Mouse (Mus musculus) embryonic stem cell, embryonic (primary cell): Measurements from ENCODE around the gene Gm17662.

Experiments used
- CTCF ChIA-PET, 4 experiments: fragments of 300-600 bp in 2 of 4; fragments of 350-600 bp in 2 of 4; sonication (Branson Sonifier 250); formaldehyde crosslinking; loops; one replicate each; lab custom pipeline; 2022; ENCODE audit warnings: inconsistent platforms in 2 of 4; lab: Charles Lee
- POLR2A ChIA-PET, 4 experiments: fragments of 300-600 bp in 2 of 4; fragments of 350-600 bp in 2 of 4; sonication (Branson Sonifier 250); formaldehyde crosslinking; loops; one replicate each; lab custom pipeline; 2022; ENCODE audit warnings: antibody characterized with exemption in 4 of 4, inconsistent platforms in 1 of 4; lab: Charles Lee

The Gm17662 gene

DNA sequence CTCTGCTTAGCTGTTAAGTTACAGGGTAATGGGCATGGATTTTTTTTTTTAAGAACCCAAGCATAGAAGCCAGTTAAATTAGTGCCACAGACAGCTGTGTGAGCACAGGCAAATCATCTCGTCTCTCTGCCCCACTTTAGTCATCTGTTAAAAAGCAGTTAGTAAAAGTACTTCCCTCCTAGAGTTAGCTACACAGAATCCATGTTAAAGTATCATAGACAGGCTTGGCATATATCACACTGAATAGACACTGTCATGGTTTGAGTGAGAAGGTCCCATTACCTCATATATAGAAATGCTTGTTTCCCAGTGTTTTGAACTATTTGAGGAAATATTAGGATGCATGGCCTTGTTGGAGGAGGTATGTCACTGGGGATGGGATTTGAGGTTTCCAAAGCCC, at the start of gene Gm17662:
TSS of gene Gm17662 (plus strand) at position 301 of the 400 bp plus-strand sequence.
- POLR2A ChIA-PET, result no interaction called here
- CTCF ChIA-PET, result no interaction called here

DNA sequence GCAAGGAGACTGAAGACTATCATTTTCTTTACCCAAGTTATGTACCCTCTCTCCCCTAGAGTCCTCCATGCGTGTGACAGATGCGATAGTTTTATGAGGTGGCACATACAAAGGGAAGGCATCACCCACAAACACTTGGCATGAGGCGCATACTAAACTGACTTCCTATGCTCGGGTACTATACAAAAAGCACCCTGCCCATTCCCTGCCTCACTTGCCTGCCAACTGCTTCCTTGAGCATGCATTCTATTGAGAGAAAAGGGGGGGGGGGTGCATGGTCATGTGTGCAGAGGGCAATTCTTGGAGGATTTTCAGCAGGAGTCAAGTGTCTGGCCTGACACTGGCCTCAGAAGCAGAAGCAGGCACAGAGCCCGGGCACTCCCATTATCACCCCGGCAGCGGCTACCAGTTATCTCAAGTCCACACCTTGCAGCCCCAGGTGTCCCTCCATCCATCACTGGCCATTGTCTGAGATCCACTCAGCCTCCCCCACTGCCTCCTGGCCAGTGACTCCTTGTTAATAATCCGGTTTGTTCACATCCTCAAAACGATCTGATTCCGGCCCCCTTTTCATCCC, 46.3 kb upstream of the Gm17662 start:
- ChIA-PET POLR2A (interaction anchor here in 1 of 4 experiments (0.5 to 0.7 kb wide), 2 partner anchors 1044 to 1747 kb away, joined by 3 read pairs; no protein-coding TSS in a partner anchor), CTCF (interaction anchor here in 1 of 4 experiments (1.2 kb wide), 1 partner anchor 83 kb away, joined by 5 read pairs; no protein-coding TSS in a partner anchor)

DNA sequence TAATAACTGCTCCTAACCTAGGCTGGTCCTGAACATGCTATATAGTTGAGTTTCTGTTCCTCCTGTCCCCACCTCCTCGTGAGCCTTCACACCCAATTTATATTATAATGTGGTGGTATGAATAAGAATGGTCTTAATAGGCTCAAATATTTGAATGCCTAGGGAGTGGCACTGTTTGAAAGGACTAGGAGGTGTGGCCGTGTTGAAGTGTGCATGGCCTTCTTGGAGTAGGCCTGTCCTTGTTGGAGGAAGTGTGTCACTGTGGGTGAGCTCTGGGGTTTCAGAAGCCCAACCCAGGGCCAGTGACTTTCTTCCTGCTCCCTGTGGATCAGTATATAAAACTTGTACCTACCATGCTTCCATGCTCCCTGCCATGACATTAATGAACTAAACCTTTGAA, 43.5 kb upstream of the Gm17662 start:
- ChIA-PET CTCF (interaction anchor here in 1 of 4 experiments (0.8 kb wide), 1 partner anchor 80 kb away, joined by 3 read pairs; no protein-coding TSS in a partner anchor), POLR2A (no interaction called here)

DNA sequence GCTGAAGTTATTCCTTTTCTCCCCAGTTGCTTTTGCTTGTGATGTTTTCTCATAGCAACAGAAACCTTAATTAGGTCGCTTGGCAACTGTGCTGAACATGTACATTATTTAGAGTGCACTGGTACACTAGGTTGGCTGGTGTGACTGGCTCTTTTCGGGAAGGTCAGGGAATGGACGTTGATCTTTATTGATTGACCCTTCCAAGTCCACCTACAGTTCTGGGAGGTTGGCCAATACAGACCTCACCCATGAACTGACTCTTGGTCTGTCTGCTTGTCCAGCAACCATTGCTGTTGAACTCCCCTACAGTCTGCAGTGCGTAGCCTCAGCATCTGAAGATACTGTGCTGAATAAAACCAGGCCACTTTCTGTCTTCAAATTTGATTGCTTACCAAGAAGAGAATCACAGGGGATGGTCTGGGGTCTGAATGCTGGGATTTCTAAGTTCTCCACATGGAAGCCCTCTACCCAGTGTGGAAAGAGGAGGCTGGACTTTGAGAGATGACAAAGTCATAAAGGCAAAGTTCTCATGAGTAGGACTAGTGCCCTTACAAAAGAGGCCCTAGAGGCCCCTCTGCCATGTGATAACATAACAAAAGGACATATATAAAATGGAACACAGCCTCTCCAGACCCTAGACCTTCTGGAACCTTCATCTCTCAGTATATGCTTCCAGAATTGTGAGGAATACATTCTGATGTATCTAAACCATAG, 40.5 kb upstream of the Gm17662 start:
- ChIA-PET POLR2A (no interaction called here), CTCF (no interaction called here)

DNA sequence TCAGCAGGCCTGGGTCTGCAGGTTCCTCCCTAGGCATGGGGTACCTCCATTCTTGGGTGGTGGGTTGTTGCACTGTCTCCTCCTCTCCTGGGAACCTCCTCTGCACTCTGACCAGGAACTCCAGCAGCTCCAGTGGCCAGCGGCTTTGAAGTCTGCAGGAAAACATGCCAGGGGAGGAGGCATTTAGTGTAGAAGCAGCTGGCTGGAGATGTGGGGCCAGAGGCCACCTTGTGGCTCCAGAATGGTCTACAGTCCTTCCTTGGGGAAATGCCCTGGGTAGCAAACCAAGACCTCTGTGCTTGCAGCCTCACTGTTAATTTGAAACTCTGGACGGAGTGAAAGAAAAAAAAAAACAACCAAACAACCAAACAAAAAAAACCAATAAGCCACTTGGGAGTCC, 39.6 kb upstream of the Gm17662 start:
- ChIA-PET POLR2A (no interaction called here), CTCF (no interaction called here)

DNA sequence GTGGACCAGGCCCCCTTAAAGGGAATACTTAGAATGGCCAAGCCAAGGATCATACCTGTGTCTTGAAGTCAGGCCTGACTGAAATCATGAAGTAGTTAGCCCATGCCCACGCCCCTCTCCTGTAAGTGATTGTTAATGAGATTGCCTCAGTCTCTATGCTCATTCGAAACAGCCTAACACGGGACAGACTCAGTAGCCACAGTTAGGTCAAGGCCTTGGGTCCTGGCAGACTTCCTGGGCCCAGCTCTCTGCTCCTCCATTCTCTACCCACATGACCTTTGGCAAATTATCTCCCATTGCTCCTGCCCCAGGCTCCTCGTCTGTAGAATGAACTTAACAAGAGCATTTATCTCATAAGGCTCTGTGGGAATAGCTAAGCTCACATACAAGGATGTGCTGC, 38.1 kb upstream of the Gm17662 start:
- CTCF ChIA-PET, result no interaction called here

DNA sequence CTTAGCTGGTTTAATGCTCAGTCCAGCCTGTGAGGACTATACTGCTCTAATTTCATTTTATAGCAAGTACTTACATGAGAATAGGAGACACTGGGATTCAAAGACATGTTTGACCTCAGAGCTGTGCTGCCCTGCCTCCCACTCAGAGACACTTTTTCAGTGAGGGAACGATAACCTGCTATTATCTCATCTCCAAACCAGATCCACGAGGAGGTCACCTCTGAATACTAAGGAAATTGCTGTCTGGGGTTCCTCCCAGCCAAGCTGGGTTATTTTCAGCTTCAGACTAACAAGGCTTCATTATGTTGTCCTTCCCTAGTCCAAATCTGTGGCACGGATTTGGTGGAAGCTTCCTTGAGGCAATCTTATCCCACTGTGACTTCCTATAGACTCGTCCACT, 37.2 kb upstream of the Gm17662 start:
- CTCF ChIA-PET, result no interaction called here
- POLR2A ChIA-PET, result interaction anchor here in 1 of 4 experiments (1.0 kb wide), 1 partner anchor 18 kb away, joined by 3 read pairs; no protein-coding TSS in a partner anchor

More for the DNA sequence above, 38.1 kb upstream of the Gm17662 start:
- POLR2A ChIA-PET, result interaction anchor here in 3 of 4 experiments (0.5 to 0.7 kb wide), 3 partner anchors 356 to 601 kb away, joined by 3 read pairs; no protein-coding TSS in a partner anchor

DNA sequence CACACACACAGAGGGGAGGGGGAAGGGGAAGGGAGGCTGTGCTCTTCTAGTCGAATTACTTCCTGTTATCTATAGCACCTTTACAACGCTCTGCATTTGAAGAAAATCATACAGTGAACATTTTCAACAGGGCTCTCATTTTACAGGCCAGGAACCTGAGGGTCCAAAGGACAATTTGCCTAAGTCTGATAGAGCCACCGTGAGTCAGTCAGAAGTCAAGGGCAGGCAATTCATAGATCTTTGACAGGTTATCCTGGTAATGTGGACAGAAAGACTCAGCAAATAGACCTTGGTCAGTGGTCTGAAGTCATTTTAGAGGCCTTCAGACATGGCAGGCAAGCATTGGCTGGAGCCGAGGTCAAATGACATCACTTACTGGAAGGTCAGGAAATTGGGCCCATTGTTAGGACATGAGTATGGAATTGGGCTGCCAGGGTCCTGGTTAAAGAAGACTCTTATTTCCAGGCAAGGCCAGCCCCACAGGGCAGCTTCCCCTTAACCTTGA, 33.5 kb upstream of the Gm17662 start:
- ChIA-PET CTCF (no interaction called here), POLR2A (interaction anchor here in 2 of 4 experiments (0.5 to 0.8 kb wide), 3 partner anchors 40 to 1702 kb away, joined by 3 to 5 read pairs (median 3); no protein-coding TSS in a partner anchor)

DNA sequence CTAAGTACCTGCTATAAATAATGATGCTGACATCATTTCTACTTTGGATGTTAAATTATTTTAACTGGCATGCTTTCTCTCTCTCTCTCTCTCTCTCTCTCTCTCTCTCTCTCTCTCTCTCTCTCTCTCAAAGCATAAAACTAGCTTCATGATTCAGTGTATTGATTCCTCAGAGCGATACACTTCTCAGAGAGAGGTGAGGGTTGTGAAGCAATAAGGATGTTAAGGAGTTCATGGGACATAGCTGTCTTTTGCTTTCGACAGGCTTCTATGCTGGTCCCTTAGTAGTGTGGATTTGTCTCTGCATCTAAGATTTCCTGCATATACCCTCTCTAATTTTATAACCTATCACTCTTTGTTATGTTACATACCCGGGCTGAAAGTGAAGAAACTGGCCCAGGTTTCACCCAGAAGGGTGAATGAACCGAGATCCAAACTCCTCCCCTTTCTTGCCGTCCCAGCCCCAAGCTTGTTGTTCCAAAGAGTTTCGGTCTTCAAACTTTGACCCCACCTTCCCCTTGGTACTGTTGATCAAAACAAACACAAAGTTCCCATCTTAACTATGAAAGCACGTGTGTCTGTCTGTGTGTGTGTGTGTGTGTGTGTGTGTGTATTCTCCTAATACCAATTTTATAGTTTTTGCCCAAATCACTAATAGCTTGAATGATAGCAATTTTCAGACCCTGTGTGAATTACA, 32.6 kb upstream of the Gm17662 start:
- POLR2A ChIA-PET, result interaction anchor here in 3 of 4 experiments (0.5 to 1.2 kb wide), 6 partner anchors 9 to 385 kb away, joined by 3 to 5 read pairs (median 3); no protein-coding TSS in a partner anchor
- CTCF ChIA-PET, result interaction anchor here in 2 of 4 experiments (0.5 to 0.7 kb wide), 3 partner anchors 18 to 1833 kb away, joined by 5 to 8 read pairs (median 6); no protein-coding TSS in a partner anchor

DNA sequence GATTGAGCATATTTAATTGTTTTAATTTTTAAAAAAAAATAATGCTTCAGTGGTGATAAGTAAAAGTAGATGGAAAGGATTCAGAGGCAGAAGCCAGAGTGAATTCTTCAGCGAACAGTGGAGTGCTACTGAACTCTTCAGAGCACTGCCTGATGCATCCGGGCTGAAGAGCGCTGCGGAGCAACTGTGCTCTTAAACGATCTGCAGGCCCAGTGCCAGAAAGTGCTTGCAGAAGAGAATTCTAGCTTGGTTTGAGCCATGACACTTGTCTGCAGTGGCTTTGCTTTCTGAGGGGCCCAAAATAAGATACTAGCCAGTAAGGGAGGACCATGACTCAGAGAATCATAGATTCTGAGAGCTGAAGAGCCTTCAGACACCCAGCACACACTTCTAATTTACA, 28.2 kb upstream of the Gm17662 start:
- POLR2A ChIA-PET, result no interaction called here
- CTCF ChIA-PET, result no interaction called here

DNA sequence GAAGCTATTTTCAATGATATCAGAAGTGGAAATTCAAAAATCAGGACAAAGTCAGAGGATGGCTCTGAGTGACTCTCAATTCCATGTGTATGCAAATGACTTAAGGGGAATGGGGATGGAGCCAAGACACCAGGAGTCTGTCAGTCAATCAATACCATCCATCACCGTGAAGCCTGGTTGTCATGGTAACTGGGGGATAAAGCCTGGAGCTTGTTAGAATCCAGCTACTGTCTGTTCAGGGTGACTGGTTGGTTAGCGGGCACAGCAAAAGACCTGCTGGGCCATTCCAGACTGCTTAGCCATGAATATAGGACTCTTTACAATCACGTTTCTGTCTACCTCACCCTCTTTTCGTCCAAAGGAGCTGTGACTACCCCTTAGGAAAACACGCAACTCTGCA, 22.0 kb upstream of the Gm17662 start:
- ChIA-PET POLR2A (interaction anchor here in 1 of 4 experiments (0.8 kb wide), 1 partner anchor 466 kb away, joined by 3 read pairs; no protein-coding TSS in a partner anchor), CTCF (no interaction called here)

DNA sequence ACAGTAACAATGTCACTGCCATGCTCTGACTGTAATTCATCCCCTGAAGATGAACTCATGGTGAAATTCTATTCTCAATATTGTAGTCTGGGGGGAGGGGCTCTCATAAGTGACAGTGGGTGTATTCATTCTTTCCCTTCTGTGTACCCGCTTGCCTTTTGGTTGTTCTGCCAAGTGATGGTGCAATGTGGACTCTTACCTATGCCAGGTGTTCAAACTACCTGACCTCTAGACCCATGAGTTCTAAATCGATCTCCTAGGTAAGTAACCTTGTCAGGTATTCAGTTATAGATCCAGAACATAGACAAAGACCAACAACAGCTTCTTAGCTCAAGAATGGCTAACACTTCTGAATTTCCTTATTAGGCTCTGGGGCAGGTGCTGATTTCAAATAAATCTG, 18.8 kb upstream of the Gm17662 start:
- ChIA-PET POLR2A (no interaction called here), CTCF (no interaction called here)

DNA sequence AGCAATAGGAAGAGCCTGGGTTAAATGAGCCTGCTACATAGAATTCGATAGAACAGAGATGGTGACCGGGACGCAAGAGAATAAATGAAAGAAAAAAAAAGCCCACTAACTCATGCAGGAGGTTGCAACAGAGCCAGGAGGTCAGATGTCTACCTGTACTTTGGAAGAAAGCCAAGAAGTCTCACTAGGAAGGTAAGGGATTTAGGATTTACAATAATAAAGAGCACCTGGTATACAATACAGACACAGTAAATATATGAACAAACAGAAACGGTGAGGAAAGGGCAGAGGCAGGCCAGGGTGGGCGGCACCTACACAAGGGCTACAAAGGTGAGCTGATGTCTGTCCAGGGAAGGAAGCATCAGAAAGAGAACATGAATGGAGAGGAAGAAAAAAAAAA, 14.9 kb upstream of the Gm17662 start:
- POLR2A ChIA-PET, result no interaction called here

DNA sequence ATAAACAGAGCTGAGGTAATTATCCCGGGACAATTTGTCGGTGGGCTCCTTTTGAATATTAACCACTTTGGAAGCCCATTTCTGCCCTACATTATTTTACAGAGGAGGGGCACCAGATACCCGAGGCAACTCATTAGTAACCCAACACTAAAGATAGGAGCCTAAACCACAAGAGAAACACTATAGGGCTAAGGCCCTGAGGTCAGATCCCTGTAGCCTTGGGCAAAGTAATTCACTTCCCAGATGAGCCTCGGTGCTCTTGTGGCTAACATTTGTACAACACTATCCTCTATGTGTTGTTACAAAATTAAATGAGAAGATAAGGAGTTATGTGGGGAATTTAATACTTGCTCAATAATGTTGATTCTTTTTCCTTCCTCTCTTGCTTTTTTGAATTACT, 13.6 kb upstream of the Gm17662 start:
- POLR2A ChIA-PET, result no interaction called here
- CTCF ChIA-PET, result no interaction called here

More for the DNA sequence above, 14.9 kb upstream of the Gm17662 start:
- CTCF ChIA-PET, result no interaction called here

DNA sequence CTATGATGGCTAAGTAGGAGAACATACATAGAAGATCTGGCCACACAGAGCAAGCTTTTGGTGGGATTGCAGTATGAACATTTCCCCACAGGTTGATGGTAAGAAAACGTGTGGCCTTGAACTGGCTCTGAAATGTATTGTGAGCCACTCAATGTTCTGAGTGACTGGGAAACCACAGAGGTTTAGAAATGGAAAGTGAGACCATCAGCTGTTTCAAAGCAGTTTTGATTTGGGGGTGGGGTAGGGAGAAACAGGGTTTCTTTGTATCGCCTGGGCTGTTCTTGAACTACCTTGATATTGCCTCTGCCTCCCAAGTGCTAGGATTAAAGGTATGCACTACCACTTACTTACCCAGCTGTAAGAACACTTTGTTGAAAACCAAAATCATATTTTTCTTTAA, 1.9 kb upstream of the Gm17662 start:
- ChIA-PET POLR2A (no interaction called here), CTCF (interaction anchor here in 1 of 4 experiments (0.7 kb wide), 1 partner anchor 11 kb away, joined by 4 read pairs; no protein-coding TSS in a partner anchor)

DNA sequence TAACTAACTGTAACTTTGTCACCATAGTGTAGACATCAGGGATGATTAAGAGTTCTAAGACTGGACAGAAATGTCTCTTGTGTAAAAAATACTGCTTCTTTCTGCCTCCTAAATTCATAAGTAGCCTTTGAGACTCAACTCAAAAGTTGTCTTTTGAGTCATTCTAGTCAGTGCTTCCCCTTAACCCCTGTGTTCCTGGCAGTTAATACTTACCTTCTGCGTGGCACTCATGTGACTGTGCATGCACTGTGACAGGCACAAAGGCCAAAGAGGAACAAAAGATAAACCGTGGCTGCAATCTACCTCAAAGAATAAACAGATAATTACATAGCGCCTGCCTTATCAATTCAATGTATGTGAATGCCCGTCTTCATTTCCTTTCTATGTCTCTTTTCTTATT, 694 bp downstream of the Gm17662 start:
- ChIA-PET POLR2A (no interaction called here), CTCF (no interaction called here)

DNA sequence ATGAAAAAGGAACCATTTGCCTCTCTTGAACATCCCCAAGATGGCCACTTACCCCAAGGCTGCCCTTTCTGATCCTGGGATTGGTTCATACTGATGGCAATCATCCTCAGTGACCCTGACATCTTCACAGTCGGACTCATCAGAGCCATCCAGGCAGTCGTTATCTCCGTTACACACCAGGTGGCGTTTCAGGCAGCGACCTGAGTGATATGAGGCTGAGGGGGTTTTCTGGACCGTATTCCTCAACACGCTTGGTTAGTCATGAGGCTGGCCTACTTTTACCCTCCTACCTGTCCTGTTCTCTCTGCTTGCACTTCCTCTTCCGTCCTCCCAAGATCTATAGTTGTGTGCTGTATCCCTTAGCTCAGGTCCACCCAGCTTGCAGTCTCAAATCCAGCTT, 4.1 kb downstream of the Gm17662 start:
- CTCF ChIA-PET, result no interaction called here
- POLR2A ChIA-PET, result no interaction called here

DNA sequence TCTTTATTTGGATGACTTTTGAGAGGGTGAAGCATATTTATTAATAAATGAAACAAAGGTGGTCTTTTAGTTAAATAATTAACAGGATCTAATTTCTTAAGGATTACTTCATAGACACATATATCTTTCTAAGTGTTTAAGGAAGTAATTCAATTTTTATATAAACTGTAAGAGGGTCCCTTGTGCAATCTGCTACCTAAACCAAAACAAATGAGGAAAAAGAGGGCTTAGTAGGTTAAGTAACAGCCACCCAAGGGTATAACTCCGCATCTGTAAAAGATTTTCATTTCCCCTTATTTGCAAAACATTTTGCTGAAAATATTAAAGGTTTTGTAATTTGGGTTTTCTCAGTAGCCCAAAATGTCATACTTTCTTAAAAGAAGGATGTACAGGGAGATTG, 7.3 kb downstream of the Gm17662 start:
- POLR2A ChIA-PET, result no interaction called here
- CTCF ChIA-PET, result no interaction called here

DNA sequence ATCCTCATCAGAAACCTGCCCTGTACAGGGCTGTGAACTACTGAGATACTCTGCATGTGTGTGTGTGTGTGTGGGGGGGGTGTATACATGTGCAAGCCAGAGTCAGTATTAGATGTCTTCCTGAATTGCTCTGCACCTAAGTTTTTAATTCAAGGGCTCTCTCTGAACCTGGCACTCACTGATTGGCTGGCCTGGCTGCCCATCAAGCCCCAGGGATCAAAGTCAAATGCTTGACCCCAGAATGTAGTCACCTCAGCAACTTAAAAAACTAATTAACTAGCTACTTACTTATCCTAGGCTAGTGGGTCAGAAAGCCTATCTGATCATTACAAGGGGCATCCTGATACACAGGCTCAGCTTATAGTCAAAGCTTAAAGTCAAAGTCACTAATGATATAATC, 12.5 kb downstream of the Gm17662 start:
- ChIA-PET POLR2A (interaction anchor here in 1 of 4 experiments (0.6 kb wide), 1 partner anchor 115 kb away, joined by 6 read pairs; no protein-coding TSS in a partner anchor), CTCF (interaction anchor here in 1 of 4 experiments (0.6 kb wide), 1 partner anchor 367 kb away, joined by 11 read pairs; no protein-coding TSS in a partner anchor)
